Mouse (Mus musculus): ENCODE results near the gene Ybx3. TPM values are rescaled to one million over a fixed set of nuclear protein-coding genes. Genes with fewer than 3 reads are reported as not detected.

Gene Ybx3
- polyA plus RNA-seq, 1 experiment from 2014 or later = 30.8 TPM

GRCm38 (mm10) chr6:131406957-131407356 lies 18.7 kb upstream of the Ybx3 start:
- Histone ChIP-seq H3K36me3 (ENCODE audit: control insufficient read depth, insufficient read depth) (no peaks in the 10 kb centered on the region), H3K4me2 (ENCODE audit: low read depth, low read length) (no peak overlapping the region), H3K9ac (ENCODE audit: low read length) (no peak overlapping the region), H3K27me3 (ENCODE audit: control insufficient read depth, insufficient read depth, low read length) (no peaks in the 10 kb centered on the region), H3K4me1 (ENCODE audit: control insufficient read depth, insufficient read depth, low read length) (peaks cover 6% of the 10 kb centered on the region), H3K4me3 (ENCODE audit: low read length) (no peak overlapping the region), H3K27ac (ENCODE audit: low read length) (no peak overlapping the region), H3K9me3 (replicated peaks; ENCODE audit: control insufficient read depth, low read length) (no peaks in the 10 kb centered on the region; the same call in 1 of the 2 replicates)
- ATAC-seq (replicated peaks; ENCODE audit: extremely low read depth, insufficient read depth, low FRiP score) = no peak

DNA sequence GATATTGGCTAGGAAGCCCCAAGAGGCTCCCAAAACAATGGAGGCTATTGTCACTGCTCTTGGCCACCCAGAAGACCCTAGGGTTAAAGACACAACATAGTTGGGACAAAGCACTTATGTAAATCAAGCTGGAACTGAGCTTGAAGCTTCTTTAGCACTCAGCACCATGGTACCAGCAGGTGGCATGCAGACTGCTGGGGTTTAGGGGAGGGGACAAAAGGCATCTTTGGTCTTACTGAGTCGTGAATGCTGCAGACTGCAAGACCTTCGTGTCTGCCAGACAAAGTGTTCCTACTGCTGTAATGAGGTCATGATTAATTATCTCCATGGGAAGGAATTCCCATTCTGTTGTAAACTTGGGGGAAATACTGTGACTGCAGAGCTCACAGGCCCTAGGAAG lies 17.6 kb upstream of the Ybx3 start:
- Histone ChIP-seq H3K27ac (ENCODE audit: low read length) (no peak overlapping the region), H3K4me3 (ENCODE audit: low read length) (no peak overlapping the region), H3K4me1 (ENCODE audit: control insufficient read depth, insufficient read depth, low read length) (peaks cover 6% of the 10 kb centered on the region), H3K4me2 (ENCODE audit: low read depth, low read length) (no peak overlapping the region), H3K27me3 (ENCODE audit: control insufficient read depth, insufficient read depth, low read length) (no peaks in the 10 kb centered on the region), H3K36me3 (ENCODE audit: control insufficient read depth, insufficient read depth) (no peaks in the 10 kb centered on the region), H3K9me3 (replicated peaks; ENCODE audit: control insufficient read depth, low read length) (no peaks in the 10 kb centered on the region; the same call in 1 of the 2 replicates), H3K9ac (ENCODE audit: low read length) (no peak overlapping the region)
- 15% methylated on average over 2 of the region's 2 CpGs for WGBS
- ATAC-seq (replicated peaks; ENCODE audit: extremely low read depth, insufficient read depth, low FRiP score) = no peak

- Histone ChIP-seq H3K9ac (ENCODE audit: low read length) (no peak overlapping the region), H3K36me3 (ENCODE audit: control insufficient read depth, insufficient read depth) (no peaks in the 10 kb centered on the region), H3K4me3 (ENCODE audit: low read length) (no peak overlapping the region), H3K4me1 (ENCODE audit: control insufficient read depth, insufficient read depth, low read length) (peaks cover 6% of the 10 kb centered on the region), H3K27me3 (ENCODE audit: control insufficient read depth, insufficient read depth, low read length) (no peaks in the 10 kb centered on the region), H3K4me2 (ENCODE audit: low read depth, low read length) (no peak overlapping the region), H3K27ac (ENCODE audit: low read length) (no peak overlapping the region), H3K9me3 (replicated peaks; ENCODE audit: control insufficient read depth, low read length) (no peaks in the 10 kb centered on the region; the same call in 1 of the 2 replicates)
- 75% methylated on average over 4 of the region's 4 CpGs for WGBS
- ATAC-seq (replicated peaks; ENCODE audit: extremely low read depth, insufficient read depth, low FRiP score) = no peak
Measured at GRCm38 (mm10) chr6:131405174-131405573, 16.9 kb upstream of the Ybx3 start.

DNA sequence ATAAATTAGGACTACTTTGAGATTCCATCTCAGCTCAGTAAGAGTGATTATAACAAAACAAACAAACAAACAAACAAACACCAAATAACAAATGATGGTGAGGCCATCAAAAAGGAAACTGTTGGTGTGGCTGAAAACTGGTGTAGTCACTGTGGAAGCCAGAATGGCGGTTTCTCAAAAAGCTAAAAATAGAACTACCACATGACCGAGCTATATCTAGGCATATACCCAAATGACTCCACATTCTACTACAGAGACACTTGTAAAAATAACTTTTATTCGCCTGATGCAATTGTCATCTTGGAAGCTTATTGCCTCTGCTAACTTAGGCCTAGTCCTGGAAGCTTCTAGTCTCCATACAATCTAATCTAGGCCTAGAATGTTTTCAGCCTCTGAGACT lies 16.0 kb upstream of the Ybx3 start:
- H3K4me3 ChIP-seq (ENCODE audit: low read length) = no peak overlapping the region

GRCm38 (mm10) chr6:131403036-131403435 lies 14.8 kb upstream of the Ybx3 start:
- Histone ChIP-seq H3K27ac (ENCODE audit: low read length) (no peak overlapping the region), H3K27me3 (ENCODE audit: control insufficient read depth, insufficient read depth, low read length) (no peaks in the 10 kb centered on the region; the same call in 1 of the 2 replicates), H3K9me3 (replicated peaks; ENCODE audit: control insufficient read depth, low read length) (no peaks in the 10 kb centered on the region; the same call in 1 of the 2 replicates), H3K9ac (ENCODE audit: low read length) (no peak overlapping the region), H3K4me3 (ENCODE audit: low read length) (no peak overlapping the region), H3K36me3 (ENCODE audit: control insufficient read depth, insufficient read depth) (no peaks in the 10 kb centered on the region), H3K4me2 (ENCODE audit: low read depth, low read length) (no peak overlapping the region), H3K4me1 (ENCODE audit: control insufficient read depth, insufficient read depth, low read length) (peaks cover 6% of the 10 kb centered on the region)
- ATAC-seq (replicated peaks; ENCODE audit: extremely low read depth, insufficient read depth, low FRiP score) = no peak
- 43% methylated on average over 2 of the region's 2 CpGs for WGBS

More for the DNA sequence above, 16.0 kb upstream of the Ybx3 start:
- Histone ChIP-seq H3K27ac (ENCODE audit: low read length) (no peak overlapping the region), H3K4me2 (ENCODE audit: low read depth, low read length) (no peak overlapping the region), H3K36me3 (ENCODE audit: control insufficient read depth, insufficient read depth) (no peaks in the 10 kb centered on the region), H3K27me3 (ENCODE audit: control insufficient read depth, insufficient read depth, low read length) (no peaks in the 10 kb centered on the region; the same call in 1 of the 2 replicates), H3K9me3 (replicated peaks; ENCODE audit: control insufficient read depth, low read length) (no peaks in the 10 kb centered on the region; the same call in 1 of the 2 replicates), H3K9ac (ENCODE audit: low read length) (no peak overlapping the region), H3K4me1 (ENCODE audit: control insufficient read depth, insufficient read depth, low read length) (peaks cover 6% of the 10 kb centered on the region)
- WGBS = 27% methylated on average over 3 of the region's 3 CpGs
- ATAC-seq (replicated peaks; ENCODE audit: extremely low read depth, insufficient read depth, low FRiP score) = no peak

DNA sequence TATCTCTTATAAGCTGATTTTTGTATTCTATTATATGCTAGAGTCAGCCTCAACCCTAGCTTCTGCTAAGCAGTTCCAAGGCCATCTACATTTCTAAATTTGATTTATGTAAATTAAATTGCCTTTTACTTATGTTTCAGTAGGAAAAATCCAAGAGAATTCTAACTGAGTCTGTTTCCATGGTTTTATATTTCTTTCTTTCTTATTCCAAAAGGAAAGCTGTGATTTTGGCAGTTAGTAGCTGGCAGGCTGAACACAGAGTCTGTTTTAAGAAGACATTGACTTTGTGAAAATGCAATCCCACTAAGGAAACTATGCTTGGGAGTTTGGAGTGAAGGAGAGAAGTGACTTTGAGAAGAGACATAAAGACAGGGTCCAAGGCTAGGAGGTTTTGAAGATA lies 14.3 kb upstream of the Ybx3 start:
- Histone ChIP-seq H3K4me1 (ENCODE audit: control insufficient read depth, insufficient read depth, low read length) (peaks cover 6% of the 10 kb centered on the region), H3K4me2 (ENCODE audit: low read depth, low read length) (no peak overlapping the region), H3K9ac (ENCODE audit: low read length) (no peak overlapping the region), H3K9me3 (replicated peaks; ENCODE audit: control insufficient read depth, low read length) (no peaks in the 10 kb centered on the region; the same call in 1 of the 2 replicates), H3K4me3 (ENCODE audit: low read length) (no peak overlapping the region), H3K36me3 (ENCODE audit: control insufficient read depth, insufficient read depth) (no peaks in the 10 kb centered on the region), H3K27me3 (ENCODE audit: control insufficient read depth, insufficient read depth, low read length) (no peaks in the 10 kb centered on the region; the same call in 1 of the 2 replicates), H3K27ac (ENCODE audit: low read length) (no peak overlapping the region)
- ATAC-seq (replicated peaks; ENCODE audit: extremely low read depth, insufficient read depth, low FRiP score) = no peak

DNA sequence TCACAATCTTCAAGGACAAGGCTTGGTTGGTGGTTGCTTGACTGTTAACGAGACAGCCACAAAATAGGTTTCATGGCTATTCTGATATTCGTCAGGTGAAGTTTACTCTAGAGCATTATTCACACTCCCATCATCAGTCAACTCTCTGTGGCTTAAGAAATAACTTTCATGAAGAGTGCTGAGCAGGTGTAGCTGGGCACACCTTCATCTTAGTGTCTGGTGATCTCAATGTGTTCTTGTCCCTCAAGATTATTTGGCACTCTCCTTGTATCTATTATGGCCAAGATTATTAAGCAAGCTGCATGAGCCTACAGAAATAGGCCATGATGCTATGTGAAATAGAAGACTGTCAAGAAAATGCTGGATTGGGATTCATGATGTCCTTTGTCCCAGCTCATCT lies 13.0 kb upstream of the Ybx3 start:
- Histone ChIP-seq H3K27me3 (ENCODE audit: control insufficient read depth, insufficient read depth, low read length) (no peaks in the 10 kb centered on the region; the same call in 1 of the 2 replicates), H3K9me3 (replicated peaks; ENCODE audit: control insufficient read depth, low read length) (no peaks in the 10 kb centered on the region; the same call in 1 of the 2 replicates), H3K4me3 (ENCODE audit: low read length) (no peak overlapping the region), H3K4me2 (ENCODE audit: low read depth, low read length) (no peak overlapping the region), H3K36me3 (ENCODE audit: control insufficient read depth, insufficient read depth) (no peaks in the 10 kb centered on the region), H3K4me1 (ENCODE audit: control insufficient read depth, insufficient read depth, low read length) (peaks cover 11% of the 10 kb centered on the region), H3K9ac (ENCODE audit: low read length) (no peak overlapping the region), H3K27ac (ENCODE audit: low read length) (no peak overlapping the region)
- no peak for ATAC-seq (replicated peaks; ENCODE audit: extremely low read depth, insufficient read depth, low FRiP score)
- WGBS = 89% methylated on average over 2 of the region's 2 CpGs

GRCm38 (mm10) chr6:131396650-131397049 lies 8.4 kb upstream of the Ybx3 start:
- no peaks in the 10 kb centered on the region for H3K36me3 ChIP-seq (ENCODE audit: control insufficient read depth, insufficient read depth)
- H3K4me1 ChIP-seq (ENCODE audit: control insufficient read depth, insufficient read depth, low read length) = peaks cover 6% of the 10 kb centered on the region; the same call in 1 of the 2 replicates
- no peak overlapping the region for H3K4me2 ChIP-seq (ENCODE audit: low read depth, low read length)
- peak; percentile 60 for ATAC-seq (replicated peaks; ENCODE audit: extremely low read depth, insufficient read depth, low FRiP score)
- no peak overlapping the region for H3K4me3 ChIP-seq (ENCODE audit: low read length)
- no peaks in the 10 kb centered on the region; the same call in 1 of the 2 replicates for H3K27me3 ChIP-seq (ENCODE audit: control insufficient read depth, insufficient read depth, low read length)
- no peaks in the 10 kb centered on the region for H3K9me3 ChIP-seq (replicated peaks; ENCODE audit: control insufficient read depth, low read length)
- H3K9ac ChIP-seq (ENCODE audit: low read length) = no peak overlapping the region
- H3K27ac ChIP-seq (ENCODE audit: low read length) = no peak overlapping the region
- WGBS = 27% methylated on average over 1 of the region's 1 CpGs

- Histone ChIP-seq H3K27ac (ENCODE audit: low read length) (no peak overlapping the region), H3K36me3 (ENCODE audit: control insufficient read depth, insufficient read depth) (no peaks in the 10 kb centered on the region), H3K4me2 (ENCODE audit: low read depth, low read length) (no peak overlapping the region), H3K9ac (ENCODE audit: low read length) (no peak overlapping the region), H3K4me1 (ENCODE audit: control insufficient read depth, insufficient read depth, low read length) (peaks cover 6% of the 10 kb centered on the region; the same call in 1 of the 2 replicates), H3K27me3 (ENCODE audit: control insufficient read depth, insufficient read depth, low read length) (no peaks in the 10 kb centered on the region), H3K4me3 (ENCODE audit: low read length) (no peak overlapping the region), H3K9me3 (replicated peaks; ENCODE audit: control insufficient read depth, low read length) (no peaks in the 10 kb centered on the region)
- WGBS = 61% methylated on average over 4 of the region's 4 CpGs
- ATAC-seq (replicated peaks; ENCODE audit: extremely low read depth, insufficient read depth, low FRiP score) = no peak
Measured at GRCm38 (mm10) chr6:131393873-131394660, 5.8 kb upstream of the Ybx3 start.
